ENCODE assay signal across 10 mouse cellular contexts in the genomic region with DNA sequence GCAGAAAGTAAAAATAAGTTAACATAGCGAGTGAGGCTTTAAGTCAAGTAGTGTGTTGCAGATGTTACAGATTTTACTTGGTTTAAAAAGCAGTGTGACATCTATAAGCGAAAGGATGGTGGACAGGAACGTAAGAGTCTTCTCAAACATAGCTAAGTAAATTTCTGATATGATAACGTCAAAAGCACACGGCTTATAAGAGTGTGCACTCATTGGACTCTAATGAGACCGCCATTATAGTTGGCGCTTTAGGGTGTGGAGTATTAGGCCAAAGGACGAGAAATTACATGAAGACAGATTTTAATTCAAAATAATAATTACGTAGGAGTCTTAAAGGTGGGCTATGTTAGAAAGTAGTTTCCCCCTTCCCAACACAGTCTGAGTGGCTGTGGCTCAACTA. TPM values are rescaled to one million over a fixed set of nuclear protein-coding genes. Genes with fewer than 3 reads are reported as not detected.
DNase-seq lines count a peak whose midpoint lies in the region; ATAC-seq lines count a peak whose summit lies in the region.
"Had no signal": no experiment of that assay in that cellular context is flagged by ENCODE, and none has a peak within 500 bp of the region (broad histone marks: within the 10 kb centered on the region; RNA-seq: fewer than 3 reads in every experiment).

No protein-coding gene starts in this region.

- no peak for DNase-seq in lung, adult 18-20 months
- DNase-seq in limb, embryonic 10.5 days (ENCODE audit: low spot score), result no peak
- no peak for DNase-seq in left cerebral cortex, postnatal 36 days (ENCODE audit: low spot score in 2 of 2)
- no peak for DNase-seq in layer of hippocampus, postnatal 10 days (ENCODE audit: low spot score in 2 of 2)
- DNase-seq in kidney, postnatal 36 days, result no peak

- ATAC-seq in lung, embryonic 15.5 days (ENCODE audit: borderline replicate concordance, extremely low read depth, low FRiP score, low TSS enrichment), result no peak
- ATAC-seq in neural tube, embryonic 13.5 days (ENCODE audit: low read depth), result peak; percentile 49; the same call in 1 of the 2 replicates

- WGBS in lung, embryonic 15.5 days, result 41% methylated on average over 9 of the region's 9 CpGs
- WGBS in limb, embryonic 10.5 days, result 50% methylated on average over 9 of the region's 9 CpGs
- WGBS in neural tube, embryonic 13.5 days, result 58% methylated on average over 9 of the region's 9 CpGs

- peaks cover 5% of the 10 kb centered on the region for H3K4me1 ChIP-seq in lung, embryonic 15.5 days
- peaks cover 28% of the 10 kb centered on the region for H3K4me1 ChIP-seq in erythroblast, embryonic 14.5 days (ENCODE audit: control insufficient read depth)
- H3K4me1 ChIP-seq in limb, embryonic 10.5 days, result peaks cover 11% of the 10 kb centered on the region
- H3K4me1 ChIP-seq in neural tube, embryonic 13.5 days (replicated peaks), result peaks cover 13% of the 10 kb centered on the region

- H3K9me3 ChIP-seq in lung, embryonic 15.5 days, result no peaks in the 10 kb centered on the region
- no peaks in the 10 kb centered on the region for H3K9me3 ChIP-seq in erythroblast, embryonic 14.5 days (ENCODE audit: control insufficient read depth, low read length)
- H3K9me3 ChIP-seq in limb, embryonic 10.5 days (replicated peaks), result no peaks in the 10 kb centered on the region
- H3K9me3 ChIP-seq in neural tube, embryonic 13.5 days, result no peaks in the 10 kb centered on the region

- intact Hi-C loops in left cerebral cortex, postnatal 36 days (cut with DNase I), result no loop called here

- H3K27ac ChIP-seq in lung, embryonic 15.5 days, result no peak overlapping the region
- peak overlapping the region; percentile 88 for H3K27ac ChIP-seq in limb, embryonic 10.5 days
- no peak overlapping the region for H3K27ac ChIP-seq in neural tube, embryonic 13.5 days (replicated peaks)

- H3K4me2 ChIP-seq in lung, embryonic 15.5 days, result peak overlapping the region; percentile 67
- peak overlapping the region; percentile 84 for H3K4me2 ChIP-seq in neural tube, embryonic 13.5 days

- peak overlapping the region; percentile 59; the same call in 1 of the 2 replicates for H3K9ac ChIP-seq in lung, embryonic 15.5 days
- peak overlapping the region; percentile 95 for H3K9ac ChIP-seq in neural tube, embryonic 13.5 days

- H3K4me3 ChIP-seq in lung, embryonic 15.5 days, result peak overlapping the region; percentile 60
- peak overlapping the region; percentile 100 for H3K4me3 ChIP-seq in erythroblast, embryonic 14.5 days (replicated peaks)
- H3K4me3 ChIP-seq in limb, embryonic 10.5 days, result peak overlapping the region; percentile 96
- peak overlapping the region; percentile 99 for H3K4me3 ChIP-seq in neural tube, embryonic 13.5 days

- peaks cover 8% of the 10 kb centered on the region; the same call in 1 of the 2 replicates for H3K27me3 ChIP-seq in lung, embryonic 15.5 days
- H3K27me3 ChIP-seq in erythroblast, embryonic 14.5 days (ENCODE audit: control insufficient read depth), result peaks cover 17% of the 10 kb centered on the region
- peaks cover 13% of the 10 kb centered on the region; the same call in 1 of the 2 replicates for H3K27me3 ChIP-seq in limb, embryonic 10.5 days (ENCODE audit: low read depth, poor library complexity, severe bottlenecking)
- peaks cover 21% of the 10 kb centered on the region for H3K27me3 ChIP-seq in neural tube, embryonic 13.5 days

- H3K36me3 ChIP-seq in lung, embryonic 15.5 days, result no peaks in the 10 kb centered on the region
- no peaks in the 10 kb centered on the region; the same call in 1 of the 2 replicates for H3K36me3 ChIP-seq in erythroblast, embryonic 14.5 days (ENCODE audit: control insufficient read depth)
- no peaks in the 10 kb centered on the region for H3K36me3 ChIP-seq in limb, embryonic 10.5 days
- no peaks in the 10 kb centered on the region for H3K36me3 ChIP-seq in neural tube, embryonic 13.5 days

RNA-seq across cellular contexts. Expression of a gene that starts 0.4 kb away (rescaled TPM):
- polyA plus RNA-seq in lung, embryonic 15.5 days (2015; fragmentation: Nextera tagmentation; extraction: Ambion mirVana), result 35.4 and 38.1 TPM in 2 replicates
- 0.11 and 0.18 TPM in 2 replicates for polyA plus RNA-seq in erythroblast, embryonic 14.5 days (2012)
- polyA plus RNA-seq in limb, embryonic 10.5 days (2016; fragmentation: Nextera tagmentation; extraction: Ambion mirVana), result 35.9 and 36.5 TPM in 2 replicates
- 33.7 and 39.5 TPM in 2 replicates for polyA plus RNA-seq in neural tube, embryonic 13.5 days (2015; fragmentation: Nextera tagmentation; extraction: Ambion mirVana)
- 10 to 100 TPM; 44.6 to 48.8 TPM for total RNA-seq in left cerebral cortex, postnatal 36 days (2021)
- 10 to 100 TPM; 33.8 to 45.6 TPM for total RNA-seq in layer of hippocampus, postnatal 10 days (2021)

RNA-seq across cellular contexts. Expression of a gene that starts 1.1 kb away (rescaled TPM):
- 24.4 and 25.6 TPM in 2 replicates for polyA plus RNA-seq in lung, embryonic 15.5 days (2015; fragmentation: Nextera tagmentation; extraction: Ambion mirVana)
- polyA plus RNA-seq in erythroblast, embryonic 14.5 days (2012), result not detected in 2 replicates
- polyA plus RNA-seq in limb, embryonic 10.5 days (2016; fragmentation: Nextera tagmentation; extraction: Ambion mirVana), result 11.3 and 14.0 TPM in 2 replicates
- polyA plus RNA-seq in neural tube, embryonic 13.5 days (2015; fragmentation: Nextera tagmentation; extraction: Ambion mirVana), result 5.7 and 6.5 TPM in 2 replicates
- 1 to 10 TPM in 1 of 2 experiments, under 1 TPM in 1; 0.84 to 2.0 TPM for total RNA-seq in left cerebral cortex, postnatal 36 days (2021)
- 1 to 10 TPM; 1.9 to 2.1 TPM for total RNA-seq in layer of hippocampus, postnatal 10 days (2021)

RNA-seq across cellular contexts. Expression of a gene that starts 20.2 kb away (rescaled TPM):
- polyA plus RNA-seq in lung, embryonic 15.5 days (2015; fragmentation: Nextera tagmentation; extraction: Ambion mirVana), result 0.04 TPM in 1 of 2 replicates, not detected in the other
- not detected in 2 replicates for polyA plus RNA-seq in erythroblast, embryonic 14.5 days (2012)
- polyA plus RNA-seq in limb, embryonic 10.5 days (2016; fragmentation: Nextera tagmentation; extraction: Ambion mirVana), result 0.03 TPM in 1 of 2 replicates, not detected in the other
- polyA plus RNA-seq in neural tube, embryonic 13.5 days (2015; fragmentation: Nextera tagmentation; extraction: Ambion mirVana), result 0.03 TPM in 1 of 2 replicates, not detected in the other
- total RNA-seq in left cerebral cortex, postnatal 36 days (2021), result not detected
- not detected for total RNA-seq in layer of hippocampus, postnatal 10 days (2021)
- total RNA-seq: adrenal gland, adult 2 months had no signal
- polyA plus RNA-seq: adrenal gland, adult 2 months; inflammation-experienced regulatory T-cells, adult 6 months had no signal

Comparison
In these comparisons a context has a peak if more than half of its experiments do, and no peak if none do; other contexts are left out.
1. RNA of a gene that starts 0.4 kb away (polyA plus RNA-seq): 35.9 to 36.5 TPM in limb, embryonic 10.5 days, 35.4 to 38.1 TPM in lung, embryonic 15.5 days and 33.7 to 39.5 TPM in neural tube, embryonic 13.5 days; 0.11 to 0.18 TPM in erythroblast, embryonic 14.5 days; every median in the first group is over 10 times any median in the second.
2. Peak in every context shown above with its lines, with median percentiles within 50 percentile points of each other: H3K4me3 ChIP-seq.